Mouse (Mus musculus): ENCODE measurements around the gene Gpr153. TPM values are rescaled to one million over a fixed set of nuclear protein-coding genes. Genes with fewer than 3 reads are reported as not detected.

Gene Gpr153
- polyA plus RNA-seq, 1 experiment from 2014 or later: 18.2 TPM

DNA sequence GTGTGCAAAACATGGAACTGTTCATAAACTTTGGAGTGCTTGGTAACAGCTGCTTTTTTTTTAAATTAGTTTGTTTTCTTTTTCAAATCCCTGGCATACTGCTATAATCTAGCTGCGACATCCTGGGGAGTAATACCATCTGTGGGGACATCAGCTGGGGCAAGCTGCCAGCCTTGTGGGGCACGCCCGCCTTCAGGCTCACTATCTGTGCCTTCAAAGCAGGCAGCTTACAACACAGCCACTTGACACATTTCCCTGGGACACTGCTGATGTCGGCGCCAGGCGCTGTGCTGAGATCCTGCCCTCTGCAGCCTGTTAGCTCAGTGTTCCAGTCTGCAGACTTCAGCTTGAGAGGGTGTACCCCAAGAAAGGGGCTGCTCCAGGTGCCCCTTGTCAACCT lies 17.0 kb upstream of the Gpr153 start:
- H3K9me3 ChIP-seq (ENCODE audit: control insufficient read depth, low read length): no peaks in the 10 kb centered on the region
- 4% methylated on average over 6 of the region's 6 CpGs for WGBS
- H3K4me3 ChIP-seq (ENCODE audit: control insufficient read depth in 1 of 2, insufficient read depth in 1 of 2, low read depth in 1 of 2, low read length in 2 of 2): no peak overlapping the region
- peak overlapping the region; percentile 22; the same call in 1 of the 2 replicates for H3K4me2 ChIP-seq (ENCODE audit: low read length)
- H3K27ac ChIP-seq (replicated peaks in 1 of 2; ENCODE audit: control insufficient read depth in 1 of 2, insufficient read depth in 1 of 2, low read depth in 2 of 2, low read length in 2 of 2): peak overlapping the region; percentile 60 to 75
- ATAC-seq (ENCODE audit: insufficient number of reproducible peaks, insufficient read depth, low FRiP score, low read depth): peak; percentile 51; the same call in 1 of the 2 replicates
- peak overlapping the region; percentile 38; the same call in 1 of the 2 replicates for H3K9ac ChIP-seq (ENCODE audit: low read length)
- no peaks in the 10 kb centered on the region for H3K27me3 ChIP-seq (ENCODE audit: control insufficient read depth, insufficient read depth, low read length)
- peaks cover 78 to 93% of the 10 kb centered on the region in 2 experiments for H3K4me1 ChIP-seq (ENCODE audit: control insufficient read depth in 2 of 2, insufficient read depth in 2 of 2, low read length in 2 of 2)
- H3K36me3 ChIP-seq (ENCODE audit: control insufficient read depth, insufficient read depth, low read length): peaks cover 25% of the 10 kb centered on the region

DNA sequence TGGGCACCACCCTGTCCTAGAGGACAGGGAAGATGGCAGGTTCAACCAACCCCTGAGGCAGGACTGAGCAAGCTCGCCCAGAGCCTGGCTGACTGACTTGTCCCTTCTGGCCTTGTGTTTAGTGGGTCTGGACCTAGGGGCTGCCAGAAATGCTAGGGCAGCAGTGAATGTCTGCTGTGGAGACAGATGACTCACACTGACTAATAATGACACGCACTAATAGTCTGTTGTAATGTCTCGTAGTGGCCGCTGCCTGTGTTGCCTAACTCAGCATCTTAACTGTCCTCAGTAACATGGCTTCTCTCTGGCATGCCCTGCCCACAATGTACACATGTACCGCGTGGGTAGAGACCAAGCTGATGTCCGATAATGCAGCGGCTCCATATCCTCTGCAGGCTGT lies 13.6 kb upstream of the Gpr153 start:
- H3K4me3 ChIP-seq (ENCODE audit: control insufficient read depth in 1 of 2, insufficient read depth in 1 of 2, low read depth in 1 of 2, low read length in 2 of 2): no peak overlapping the region
- H3K4me1 ChIP-seq (ENCODE audit: control insufficient read depth in 2 of 2, insufficient read depth in 2 of 2, low read length in 2 of 2): peaks cover 75 to 91% of the 10 kb centered on the region in 2 experiments
- no peak overlapping the region for H3K27ac ChIP-seq (replicated peaks in 1 of 2; ENCODE audit: control insufficient read depth in 1 of 2, insufficient read depth in 1 of 2, low read depth in 2 of 2, low read length in 2 of 2)
- H3K9ac ChIP-seq (ENCODE audit: low read length): no peak overlapping the region
- peaks cover 12% of the 10 kb centered on the region for H3K36me3 ChIP-seq (ENCODE audit: control insufficient read depth, insufficient read depth, low read length)
- no peaks in the 10 kb centered on the region for H3K9me3 ChIP-seq (ENCODE audit: control insufficient read depth, low read length)
- H3K4me2 ChIP-seq (ENCODE audit: low read length): no peak overlapping the region
- no peak for ATAC-seq (ENCODE audit: insufficient number of reproducible peaks, insufficient read depth, low FRiP score, low read depth)
- no peaks in the 10 kb centered on the region for H3K27me3 ChIP-seq (ENCODE audit: control insufficient read depth, insufficient read depth, low read length)
- WGBS: 78% methylated on average over 8 of the region's 8 CpGs

DNA sequence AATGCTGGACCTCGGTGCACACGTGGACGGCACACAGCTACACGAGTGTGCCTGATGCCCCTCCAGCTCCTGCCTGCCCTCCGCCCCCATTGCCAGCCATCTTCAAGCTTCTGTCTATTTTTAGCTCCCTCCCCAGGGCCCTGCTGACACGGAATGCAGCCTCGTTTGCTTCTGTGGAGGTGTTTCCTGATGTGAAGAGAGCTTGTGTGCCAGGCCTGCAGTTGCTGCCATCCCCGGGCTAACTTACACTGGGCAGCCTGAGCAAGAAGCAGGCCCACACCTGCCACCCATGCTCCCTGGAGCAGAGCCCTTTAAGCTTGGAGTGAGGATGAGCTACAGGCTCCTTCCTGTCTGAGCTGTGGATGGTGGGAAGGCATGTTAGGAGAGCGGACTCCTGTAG lies 11.8 kb upstream of the Gpr153 start:
- H3K4me3 ChIP-seq (ENCODE audit: control insufficient read depth in 1 of 2, insufficient read depth in 1 of 2, low read depth in 1 of 2, low read length in 2 of 2): no peak overlapping the region
- peak overlapping the region; percentile 65 for H3K9ac ChIP-seq (ENCODE audit: low read length)
- H3K27me3 ChIP-seq (ENCODE audit: control insufficient read depth, insufficient read depth, low read length): no peaks in the 10 kb centered on the region
- H3K36me3 ChIP-seq (ENCODE audit: control insufficient read depth, insufficient read depth, low read length): peaks cover 12% of the 10 kb centered on the region
- H3K9me3 ChIP-seq (ENCODE audit: control insufficient read depth, low read length): no peaks in the 10 kb centered on the region
- H3K27ac ChIP-seq (replicated peaks in 1 of 2; ENCODE audit: control insufficient read depth in 1 of 2, insufficient read depth in 1 of 2, low read depth in 2 of 2, low read length in 2 of 2): peak overlapping the region; percentile 91
- peaks cover 65 to 85% of the 10 kb centered on the region in 2 experiments for H3K4me1 ChIP-seq (ENCODE audit: control insufficient read depth in 2 of 2, insufficient read depth in 2 of 2, low read length in 2 of 2)
- peak; percentile 65 for ATAC-seq (ENCODE audit: insufficient number of reproducible peaks, insufficient read depth, low FRiP score, low read depth)
- 24% methylated on average over 9 of the region's 9 CpGs for WGBS
- peak overlapping the region; percentile 50 for H3K4me2 ChIP-seq (ENCODE audit: low read length)

DNA sequence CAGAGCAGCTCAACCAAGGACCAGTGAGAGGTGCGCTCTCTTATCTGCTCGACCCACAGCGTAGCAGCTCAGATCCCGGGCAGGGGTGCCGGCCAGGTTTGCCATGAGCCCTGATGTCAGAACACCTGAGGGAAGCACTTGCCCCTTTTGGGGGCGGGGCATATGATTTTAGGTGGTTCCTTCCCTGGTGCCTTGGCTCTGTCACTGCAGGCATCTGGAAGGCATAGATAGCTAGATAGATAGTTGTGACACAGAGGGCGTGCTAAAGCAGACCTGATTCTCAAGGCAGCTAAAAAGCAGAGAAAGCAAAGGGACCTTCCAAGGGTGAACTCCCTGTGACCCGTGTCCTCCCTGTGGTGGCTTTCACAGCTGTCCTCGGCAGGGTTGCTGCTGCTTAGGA lies 10.9 kb upstream of the Gpr153 start:
- peak overlapping the region; percentile 65; the same call in 1 of the 2 replicates for H3K9ac ChIP-seq (ENCODE audit: low read length)
- no peak overlapping the region for H3K4me3 ChIP-seq (ENCODE audit: control insufficient read depth in 1 of 2, insufficient read depth in 1 of 2, low read depth in 1 of 2, low read length in 2 of 2)
- no peaks in the 10 kb centered on the region for H3K9me3 ChIP-seq (ENCODE audit: control insufficient read depth, low read length)
- peaks cover 61 to 84% of the 10 kb centered on the region in 2 experiments for H3K4me1 ChIP-seq (ENCODE audit: control insufficient read depth in 2 of 2, insufficient read depth in 2 of 2, low read length in 2 of 2)
- ATAC-seq (ENCODE audit: insufficient number of reproducible peaks, insufficient read depth, low FRiP score, low read depth): no peak
- no peaks in the 10 kb centered on the region for H3K27me3 ChIP-seq (ENCODE audit: control insufficient read depth, insufficient read depth, low read length)
- peaks cover 16% of the 10 kb centered on the region for H3K36me3 ChIP-seq (ENCODE audit: control insufficient read depth, insufficient read depth, low read length)
- 53% methylated on average over 9 of the region's 9 CpGs for WGBS
- no peak overlapping the region for H3K4me2 ChIP-seq (ENCODE audit: low read length)
- peak overlapping the region; percentile 91 for H3K27ac ChIP-seq (replicated peaks in 1 of 2; ENCODE audit: control insufficient read depth in 1 of 2, insufficient read depth in 1 of 2, low read depth in 2 of 2, low read length in 2 of 2)

DNA sequence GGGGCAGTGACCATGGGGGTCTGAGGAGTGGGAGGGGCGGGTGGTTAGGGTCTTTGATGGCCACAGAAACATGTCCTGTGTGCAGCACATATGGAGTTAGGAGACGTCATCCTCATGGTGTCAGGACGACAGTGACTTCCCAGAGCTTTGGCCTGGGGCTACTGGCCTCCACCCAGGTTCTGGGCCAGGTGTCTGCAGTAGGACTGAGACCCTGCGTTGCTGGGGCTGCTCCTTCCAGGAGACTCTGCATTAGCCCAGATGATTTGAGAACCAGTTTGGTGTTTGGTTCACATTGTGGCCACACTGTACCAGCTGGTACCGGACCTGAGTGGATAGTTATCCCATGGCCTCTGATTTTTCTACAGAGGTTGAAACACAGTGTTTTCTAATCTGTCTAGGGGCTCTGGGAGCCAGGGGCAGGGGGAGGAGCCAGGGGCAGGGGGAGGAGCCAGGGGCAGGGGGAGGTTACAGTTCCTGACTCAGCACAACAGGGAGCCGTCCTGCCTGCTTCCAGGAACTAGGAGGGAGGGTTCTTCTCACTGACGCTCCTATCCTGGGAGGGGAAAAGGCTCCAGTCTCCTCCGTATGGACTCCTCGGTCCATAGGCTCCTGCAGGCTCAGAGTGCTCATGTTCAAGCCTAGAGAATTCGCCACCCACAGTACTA lies 10.4 kb upstream of the Gpr153 start:
- Histone ChIP-seq H3K9ac (ENCODE audit: low read length) (peak overlapping the region; percentile 65; the same call in 1 of the 2 replicates), H3K9me3 (ENCODE audit: control insufficient read depth, low read length) (no peaks in the 10 kb centered on the region), H3K36me3 (ENCODE audit: control insufficient read depth, insufficient read depth, low read length) (peaks cover 18% of the 10 kb centered on the region), H3K4me3 (ENCODE audit: control insufficient read depth in 1 of 2, insufficient read depth in 1 of 2, low read depth in 1 of 2, low read length in 2 of 2) (no peak overlapping the region), H3K27me3 (ENCODE audit: control insufficient read depth, insufficient read depth, low read length) (no peaks in the 10 kb centered on the region), H3K4me1 (ENCODE audit: control insufficient read depth in 2 of 2, insufficient read depth in 2 of 2, low read length in 2 of 2) (peaks cover 57 to 81% of the 10 kb centered on the region in 2 experiments), H3K4me2 (ENCODE audit: low read length) (no peak overlapping the region), H3K27ac (replicated peaks in 1 of 2; ENCODE audit: control insufficient read depth in 1 of 2, insufficient read depth in 1 of 2, low read depth in 2 of 2, low read length in 2 of 2) (peak overlapping the region; percentile 91)
- ATAC-seq (ENCODE audit: insufficient number of reproducible peaks, insufficient read depth, low FRiP score, low read depth): no peak
- WGBS: 32% methylated on average over 10 of the region's 10 CpGs

DNA sequence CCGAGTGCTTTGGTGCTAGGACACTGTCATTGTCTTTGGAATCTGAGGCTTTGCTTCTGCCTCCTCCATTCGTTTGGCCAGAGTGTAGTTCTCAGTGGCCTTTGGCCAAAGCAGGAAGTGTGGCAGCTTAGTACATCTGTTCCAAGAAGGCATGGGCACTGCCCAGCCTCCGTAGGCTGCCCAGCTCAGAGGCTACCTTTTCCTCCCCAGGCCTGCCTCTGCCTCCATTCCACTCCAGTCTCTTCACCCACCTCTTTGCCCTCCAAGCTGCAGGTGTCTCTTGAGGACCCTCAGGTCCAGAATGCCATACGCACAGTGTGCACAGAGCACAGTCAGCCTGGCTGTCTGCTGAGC lies 9.9 kb upstream of the Gpr153 start:
- no peaks in the 10 kb centered on the region for H3K9me3 ChIP-seq (ENCODE audit: control insufficient read depth, low read length)
- H3K9ac ChIP-seq (ENCODE audit: low read length): peak overlapping the region; percentile 65; the same call in 1 of the 2 replicates
- no peak for ATAC-seq (ENCODE audit: insufficient number of reproducible peaks, insufficient read depth, low FRiP score, low read depth)
- no peak overlapping the region for H3K4me2 ChIP-seq (ENCODE audit: low read length)
- no peaks in the 10 kb centered on the region for H3K27me3 ChIP-seq (ENCODE audit: control insufficient read depth, insufficient read depth, low read length)
- H3K4me1 ChIP-seq (ENCODE audit: control insufficient read depth in 2 of 2, insufficient read depth in 2 of 2, low read length in 2 of 2): peaks cover 53 to 76% of the 10 kb centered on the region in 2 experiments
- peak overlapping the region; percentile 17 to 91 for H3K27ac ChIP-seq (replicated peaks in 1 of 2; ENCODE audit: control insufficient read depth in 1 of 2, insufficient read depth in 1 of 2, low read depth in 2 of 2, low read length in 2 of 2)
- no peak overlapping the region for H3K4me3 ChIP-seq (ENCODE audit: control insufficient read depth in 1 of 2, insufficient read depth in 1 of 2, low read depth in 1 of 2, low read length in 2 of 2)
- peaks cover 18% of the 10 kb centered on the region for H3K36me3 ChIP-seq (ENCODE audit: control insufficient read depth, insufficient read depth, low read length)
- 49% methylated on average over 4 of the region's 4 CpGs for WGBS

DNA sequence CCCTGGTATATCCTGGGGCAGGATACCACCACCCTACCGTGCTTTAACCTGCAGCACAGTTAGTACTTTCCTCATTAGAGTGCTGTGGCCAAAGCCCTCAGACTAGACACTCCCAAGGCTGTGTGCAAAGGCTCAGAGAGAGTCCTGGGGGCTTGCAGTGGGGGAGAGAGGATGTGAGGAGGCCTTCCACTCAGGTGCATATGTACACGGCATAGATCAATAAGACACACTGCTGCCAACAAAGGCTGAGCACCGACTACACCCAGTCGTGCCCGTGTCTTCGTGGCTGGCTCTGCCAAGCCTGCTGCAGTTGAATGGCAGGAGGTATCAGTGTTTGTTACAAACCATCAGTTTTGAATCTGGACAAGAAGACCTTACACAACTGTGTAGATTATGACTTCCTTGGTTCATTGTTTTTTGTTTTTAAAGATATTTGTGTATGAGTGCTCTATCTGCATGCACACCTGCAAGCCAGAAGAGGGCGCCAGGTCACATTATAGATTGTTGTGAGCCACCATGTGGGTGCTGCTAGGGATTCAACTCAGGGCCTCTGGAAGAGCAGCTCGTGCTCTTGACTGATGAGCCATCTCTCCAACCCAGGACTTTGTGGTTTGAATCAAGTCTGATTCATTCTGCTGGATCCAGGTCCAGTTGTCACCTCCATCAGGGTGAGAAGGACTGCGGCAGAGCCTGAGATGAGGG lies 9.0 kb upstream of the Gpr153 start:
- no peak overlapping the region for H3K4me2 ChIP-seq (ENCODE audit: low read length)
- ATAC-seq (ENCODE audit: insufficient number of reproducible peaks, insufficient read depth, low FRiP score, low read depth): no peak
- H3K27ac ChIP-seq (replicated peaks in 1 of 2; ENCODE audit: control insufficient read depth in 1 of 2, insufficient read depth in 1 of 2, low read depth in 2 of 2, low read length in 2 of 2): no peak overlapping the region; a peak in 1 of 4 replicates
- WGBS: 88% methylated on average over 9 of the region's 9 CpGs
- H3K36me3 ChIP-seq (ENCODE audit: control insufficient read depth, insufficient read depth, low read length): peaks cover 21% of the 10 kb centered on the region; the same call in 1 of the 2 replicates
- H3K9ac ChIP-seq (ENCODE audit: low read length): peak overlapping the region; percentile 65; the same call in 1 of the 2 replicates
- peaks cover 51 to 74% of the 10 kb centered on the region in 2 experiments for H3K4me1 ChIP-seq (ENCODE audit: control insufficient read depth in 2 of 2, insufficient read depth in 2 of 2, low read length in 2 of 2)
- no peaks in the 10 kb centered on the region for H3K27me3 ChIP-seq (ENCODE audit: control insufficient read depth, insufficient read depth, low read length)
- H3K4me3 ChIP-seq (ENCODE audit: control insufficient read depth in 1 of 2, insufficient read depth in 1 of 2, low read depth in 1 of 2, low read length in 2 of 2): no peak overlapping the region
- H3K9me3 ChIP-seq (ENCODE audit: control insufficient read depth, low read length): no peaks in the 10 kb centered on the region

All from heart, embryonic 14.5 days (tissue).